Mouse (Mus musculus) limb, embryonic 12.5 days (tissue): ENCODE results near the gene Necab2. TPM values are rescaled to one million over a fixed set of nuclear protein-coding genes. Genes with fewer than 3 reads are reported as not detected.

Experiments
- ATAC-seq: fragments of 200-750 bp; cut with Nextera tagmentation; 2 replicates; pipeline ENCODE4 v1.8.0; 2017; ENCODE audit warnings: low read depth, moderate TSS enrichment; ENCODE audit not compliant: insufficient number of reproducible peaks, insufficient read depth, low FRiP score, low TSS enrichment
- H3K27ac ChIP-seq: fragments of 300-500 bp; sonication (generic); 2 replicates; pipeline ENCODE4 v1.5.1; 2016; ENCODE audit warnings: mild to moderate bottlenecking, moderate library complexity
- H3K27me3 ChIP-seq: fragments of 300-500 bp; sonication (generic); 2 replicates; pipeline ENCODE4 v1.6.1; 2016; ENCODE audit warnings: mild to moderate bottlenecking, moderate library complexity
- H3K36me3 ChIP-seq: fragments of 300-500 bp; sonication (generic); 2 replicates; pipeline ENCODE4 v1.6.1; 2016; ENCODE audit warnings: mild to moderate bottlenecking, moderate library complexity
- H3K4me1 ChIP-seq: fragments of 300-500 bp; sonication (generic); replicated peaks from 2 replicates; pipeline ENCODE4 v1.6.1; 2016
- H3K4me2 ChIP-seq: fragments of 300-500 bp; sonication (generic); 2 replicates; pipeline ENCODE4 v1.6.1; 2016; ENCODE audit warnings: mild to moderate bottlenecking, moderate library complexity
- H3K4me3 ChIP-seq: fragments of 300-500 bp; sonication (generic); replicated peaks from 2 replicates; pipeline ENCODE4 v1.5.1; 2016; ENCODE audit warnings: mild to moderate bottlenecking
- H3K9ac ChIP-seq: fragments of 300-500 bp; sonication (generic); replicated peaks from 2 replicates; pipeline ENCODE4 v1.6.1; 2016; ENCODE audit warnings: mild to moderate bottlenecking, moderate library complexity
- H3K9me3 ChIP-seq: fragments of 300-500 bp; sonication (generic); 2 replicates; pipeline ENCODE4 v1.6.1; 2016; ENCODE audit warnings: mild to moderate bottlenecking, moderate library complexity
- WGBS: fragments of 180-500 bp; shearing (Covaris S2); methylation state at CpG from one replicate; pipeline ENCODE4 v1.1.7; 2016; 5-methylcytosine and 5-hydroxymethylcytosine counted together
- polyA plus RNA-seq: library from polyadenylated mRNA; unstranded; fragments of >200 nt; fragmentation: Nextera tagmentation; extraction: Ambion mirVana; gene quantifications from 2 replicates; pipeline ENCODE4 v1.2.1, GENCODE M21; 2016

The Necab2 gene
- polyA plus RNA-seq, 1 experiment from 2014 or later: 5.1 TPM

GRCm38 (mm10) chr8:119413605-119414004 lies 32.9 kb upstream of the Necab2 start:
- no peak overlapping the region for H3K27ac ChIP-seq
- H3K9ac ChIP-seq: no peak overlapping the region
- peaks cover 4% of the 10 kb centered on the region; the same call in 1 of the 2 replicates for H3K4me1 ChIP-seq
- 81% methylated on average over 10 of the region's 10 CpGs for WGBS
- peaks cover 28% of the 10 kb centered on the region for H3K36me3 ChIP-seq
- H3K27me3 ChIP-seq: peaks cover 38% of the 10 kb centered on the region
- no peak overlapping the region for H3K4me2 ChIP-seq
- no peak for ATAC-seq
- H3K9me3 ChIP-seq: no peaks in the 10 kb centered on the region
- no peak overlapping the region for H3K4me3 ChIP-seq

DNA sequence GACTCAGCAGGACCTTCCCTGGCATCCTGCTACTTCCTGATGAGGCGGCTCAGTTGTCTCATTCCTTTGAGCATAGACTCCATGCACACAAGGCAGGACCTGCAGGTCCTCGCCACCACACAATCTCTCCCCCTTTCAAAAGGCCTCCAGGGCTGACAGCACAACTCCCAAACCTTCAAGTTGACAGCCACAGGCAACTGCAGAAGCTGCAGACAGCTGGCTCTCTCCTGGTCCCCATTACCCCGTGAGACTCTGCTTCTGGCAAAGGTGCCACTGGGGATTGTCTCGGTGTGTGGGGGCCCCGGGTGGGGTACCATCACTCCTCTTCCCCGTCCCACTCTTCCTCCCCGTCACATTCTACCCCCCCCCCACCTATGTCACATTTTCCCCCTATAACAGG lies 26.2 kb upstream of the Necab2 start:
- Histone ChIP-seq H3K4me3 (no peak overlapping the region), H3K4me2 (no peak overlapping the region), H3K27ac (no peak overlapping the region), H3K27me3 (peaks cover 19% of the 10 kb centered on the region; the same call in 1 of the 2 replicates), H3K9ac (no peak overlapping the region), H3K9me3 (no peaks in the 10 kb centered on the region), H3K36me3 (no peaks in the 10 kb centered on the region), H3K4me1 (peaks cover 18% of the 10 kb centered on the region)
- 73% methylated on average over 7 of the region's 7 CpGs for WGBS
- peak; percentile 17; the same call in 1 of the 2 replicates for ATAC-seq

DNA sequence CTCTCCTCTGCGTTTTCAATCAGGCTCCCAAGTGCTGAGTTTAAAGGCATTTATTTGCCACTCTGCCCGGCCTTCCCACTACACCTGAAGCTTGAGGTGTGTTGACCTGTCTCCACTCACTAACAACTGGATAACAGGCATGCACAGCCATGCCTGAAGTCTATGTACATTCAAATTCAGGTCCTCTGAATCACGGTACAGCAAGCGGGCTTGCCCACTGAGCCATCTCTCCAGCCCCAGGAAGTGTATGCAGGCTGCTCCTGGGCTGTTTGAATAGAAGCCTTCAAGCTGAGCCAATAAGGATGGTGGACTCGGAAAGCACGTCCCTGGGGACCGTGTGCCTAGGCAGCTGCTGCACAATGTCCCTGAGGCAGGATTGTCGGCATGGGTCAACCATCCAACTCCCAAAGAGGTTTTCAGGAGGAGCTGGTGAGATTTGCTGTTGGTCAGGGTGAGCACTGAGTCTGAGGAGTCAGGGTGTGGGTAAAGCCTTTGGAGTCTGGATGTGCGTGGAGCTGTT lies 24.9 kb upstream of the Necab2 start:
- WGBS: 63% methylated on average over 9 of the region's 9 CpGs
- Histone ChIP-seq H3K4me1 (peaks cover 18% of the 10 kb centered on the region), H3K9ac (no peak overlapping the region), H3K4me2 (no peak overlapping the region), H3K27ac (no peak overlapping the region), H3K4me3 (no peak overlapping the region), H3K36me3 (no peaks in the 10 kb centered on the region), H3K9me3 (no peaks in the 10 kb centered on the region), H3K27me3 (peaks cover 9% of the 10 kb centered on the region; the same call in 1 of the 2 replicates)
- ATAC-seq: no peak

GRCm38 (mm10) chr8:119422123-119422711 lies 24.3 kb upstream of the Necab2 start:
- Histone ChIP-seq H3K4me3 (no peak overlapping the region), H3K9me3 (no peaks in the 10 kb centered on the region), H3K27ac (no peak overlapping the region), H3K27me3 (peaks cover 5% of the 10 kb centered on the region; the same call in 1 of the 2 replicates), H3K4me2 (no peak overlapping the region), H3K9ac (no peak overlapping the region), H3K36me3 (no peaks in the 10 kb centered on the region), H3K4me1 (peaks cover 18% of the 10 kb centered on the region)
- WGBS: 64% methylated on average over 9 of the region's 9 CpGs
- no peak for ATAC-seq

- H3K4me3 ChIP-seq: no peak overlapping the region
- no peak for ATAC-seq
- no peak overlapping the region for H3K9ac ChIP-seq
- H3K36me3 ChIP-seq: no peaks in the 10 kb centered on the region
- H3K9me3 ChIP-seq: no peaks in the 10 kb centered on the region
- H3K4me2 ChIP-seq: no peak overlapping the region
- H3K4me1 ChIP-seq: peaks cover 18% of the 10 kb centered on the region
- 0 out of 2 replicates have a peak, but pooled peaks cover 3% of the 10 kb centered on the region for H3K27me3 ChIP-seq
- H3K27ac ChIP-seq: no peak overlapping the region
- 57% methylated on average over 9 of the region's 9 CpGs for WGBS
Observed at GRCm38 (mm10) chr8:119423631-119424141, 22.8 kb upstream of the Necab2 start.

DNA sequence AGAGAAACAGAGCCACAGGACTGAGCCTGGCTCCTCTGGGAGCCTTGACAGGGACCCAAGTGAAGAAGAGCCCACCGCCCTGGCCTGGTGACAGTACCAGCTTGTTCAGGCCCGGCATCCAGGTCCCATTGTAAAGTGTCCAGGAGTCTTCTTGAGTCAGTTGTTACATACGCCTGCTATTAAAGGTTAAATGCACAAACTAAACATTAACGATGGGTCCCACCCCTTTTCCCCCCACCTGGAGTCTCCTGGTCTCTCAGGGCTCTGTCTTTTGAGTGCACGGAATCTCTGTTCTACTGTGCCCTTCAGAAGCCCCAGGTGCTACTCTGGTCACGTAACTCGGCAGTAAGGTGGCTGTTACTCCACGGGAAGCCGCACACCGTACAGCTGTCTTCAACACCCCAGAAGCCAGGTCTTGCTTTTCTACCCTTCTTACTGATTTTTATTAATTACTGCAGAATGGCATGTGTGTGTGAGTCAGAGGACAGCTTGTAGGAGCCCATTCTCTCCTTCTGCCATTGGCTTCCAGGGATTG lies 22.3 kb upstream of the Necab2 start:
- ATAC-seq: no peak
- peaks cover 12% of the 10 kb centered on the region for H3K4me1 ChIP-seq
- WGBS: 76% methylated on average over 10 of the region's 10 CpGs
- no peak overlapping the region for H3K4me3 ChIP-seq
- 0 out of 2 replicates have a peak, but pooled peaks cover 3% of the 10 kb centered on the region for H3K27me3 ChIP-seq
- H3K36me3 ChIP-seq: no peaks in the 10 kb centered on the region
- no peak overlapping the region for H3K9ac ChIP-seq
- no peak overlapping the region for H3K4me2 ChIP-seq
- H3K9me3 ChIP-seq: no peaks in the 10 kb centered on the region
- 0 out of 2 replicates have a peak overlapping the region, but pooled peaks have one; percentile 41 for H3K27ac ChIP-seq

DNA sequence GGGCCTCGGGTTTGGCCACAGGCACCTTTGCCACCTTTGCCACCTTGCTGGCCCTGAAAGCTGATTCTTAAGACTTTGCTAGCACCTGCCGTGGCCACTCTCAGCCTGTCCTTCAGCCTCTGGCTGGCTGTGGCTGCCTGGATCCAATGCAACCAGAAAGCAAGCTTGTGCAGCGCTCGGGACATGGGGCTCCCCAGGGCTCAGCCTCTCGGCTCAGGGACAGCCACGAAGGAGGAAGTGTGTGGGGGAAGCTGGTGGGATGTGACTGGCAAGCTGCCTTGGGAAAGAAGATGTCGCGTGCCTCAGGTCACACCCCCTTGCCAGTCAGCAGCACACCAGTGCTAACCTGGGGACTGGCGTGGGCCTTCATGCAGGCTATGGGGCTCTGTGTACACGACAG lies 21.8 kb upstream of the Necab2 start:
- Histone ChIP-seq H3K4me2 (no peak overlapping the region), H3K9me3 (no peaks in the 10 kb centered on the region), H3K4me3 (no peak overlapping the region), H3K4me1 (peaks cover 12% of the 10 kb centered on the region), H3K27ac (no peak overlapping the region), H3K27me3 (0 out of 2 replicates have a peak, but pooled peaks cover 3% of the 10 kb centered on the region), H3K9ac (no peak overlapping the region), H3K36me3 (no peaks in the 10 kb centered on the region)
- WGBS: 78% methylated on average over 10 of the region's 10 CpGs
- no peak for ATAC-seq

DNA sequence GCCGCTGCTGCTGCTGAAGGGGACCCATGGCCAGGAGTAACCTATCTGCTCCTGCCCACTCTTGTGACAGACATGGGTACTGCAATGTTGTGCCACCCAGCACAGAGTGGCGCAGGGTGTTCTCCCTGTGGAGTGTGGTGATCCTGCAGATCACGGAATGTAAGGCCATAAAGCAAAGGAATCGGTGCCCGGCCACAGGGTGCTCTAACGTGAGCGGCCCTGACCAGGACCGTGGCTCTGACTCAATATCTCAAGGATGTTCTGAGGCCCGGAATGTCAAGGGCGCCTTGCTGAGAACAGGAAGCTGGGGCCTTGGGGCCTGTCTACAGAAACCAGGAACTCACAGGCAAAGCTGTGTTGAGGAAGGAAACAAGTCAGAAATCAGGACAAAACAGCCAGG lies 21.0 kb upstream of the Necab2 start:
- peaks cover 12% of the 10 kb centered on the region for H3K4me1 ChIP-seq
- H3K27me3 ChIP-seq: 0 out of 2 replicates have a peak, but pooled peaks cover 3% of the 10 kb centered on the region
- H3K27ac ChIP-seq: peak overlapping the region; percentile 29; the same call in 1 of the 2 replicates
- H3K36me3 ChIP-seq: no peaks in the 10 kb centered on the region
- no peak overlapping the region for H3K4me3 ChIP-seq
- no peak overlapping the region for H3K4me2 ChIP-seq
- ATAC-seq: no peak
- no peak overlapping the region for H3K9ac ChIP-seq
- 84% methylated on average over 10 of the region's 10 CpGs for WGBS
- H3K9me3 ChIP-seq: no peaks in the 10 kb centered on the region

- Histone ChIP-seq H3K4me1 (peaks cover 12% of the 10 kb centered on the region), H3K4me2 (no peak overlapping the region), H3K27ac (peak overlapping the region; percentile 29; the same call in 1 of the 2 replicates), H3K9me3 (no peaks in the 10 kb centered on the region), H3K9ac (no peak overlapping the region; the same call in 1 of the 2 replicates), H3K27me3 (0 out of 2 replicates have a peak, but pooled peaks cover 3% of the 10 kb centered on the region), H3K36me3 (no peaks in the 10 kb centered on the region), H3K4me3 (no peak overlapping the region)
- 85% methylated on average over 6 of the region's 6 CpGs for WGBS
- no peak for ATAC-seq
Observed at GRCm38 (mm10) chr8:119426069-119426735, 20.3 kb upstream of the Necab2 start.

GRCm38 (mm10) chr8:119427634-119428349 lies 18.7 kb upstream of the Necab2 start:
- H3K4me1 ChIP-seq: peaks cover 12% of the 10 kb centered on the region
- no peaks in the 10 kb centered on the region for H3K9me3 ChIP-seq
- ATAC-seq: no peak
- H3K4me3 ChIP-seq: no peak overlapping the region
- no peak overlapping the region for H3K9ac ChIP-seq
- no peak overlapping the region for H3K4me2 ChIP-seq
- no peaks in the 10 kb centered on the region for H3K27me3 ChIP-seq
- 73% methylated on average over 12 of the region's 12 CpGs for WGBS
- no peak overlapping the region for H3K27ac ChIP-seq
- no peaks in the 10 kb centered on the region for H3K36me3 ChIP-seq

GRCm38 (mm10) chr8:119428350-119428740 lies 18.2 kb upstream of the Necab2 start:
- Histone ChIP-seq H3K36me3 (no peaks in the 10 kb centered on the region), H3K4me2 (no peak overlapping the region), H3K27ac (no peak overlapping the region), H3K9ac (no peak overlapping the region), H3K27me3 (no peaks in the 10 kb centered on the region), H3K9me3 (no peaks in the 10 kb centered on the region), H3K4me1 (peaks cover 12% of the 10 kb centered on the region), H3K4me3 (no peak overlapping the region)
- 67% methylated on average over 7 of the region's 7 CpGs for WGBS
- ATAC-seq: no peak
